Mouse (Mus musculus) megakaryocyte, adult 5-6 weeks (primary cell): ENCODE results near the gene Commd7. TPM values are rescaled to one million over a fixed set of nuclear protein-coding genes. Genes with fewer than 3 reads are reported as not detected.

ENCODE experiments used
- ATAC-seq: 2 replicates; pipeline ENCODE4 v1.8.0; 2016; ENCODE audit warnings: mild to moderate bottlenecking, inconsistent platforms; ENCODE audit not compliant: poor library complexity, severe bottlenecking
- total RNA-seq, 2 experiments: library from RNA; stranded (forward) in 1 of 2; stranded (reverse) in 1 of 2; fragments of 153-499, 151-499 nt in 1 of 2; fragments of 221-1000, 200-1000 nt in 1 of 2; gene quantifications; 2 replicates each; pipeline versions ENCODE4 v1.2.3 to v1.2.4; 2015 to 2017

Gene Commd7
- total RNA-seq, 2 experiments from 2014 or later = 34.1 to 41.6 TPM

DNA sequence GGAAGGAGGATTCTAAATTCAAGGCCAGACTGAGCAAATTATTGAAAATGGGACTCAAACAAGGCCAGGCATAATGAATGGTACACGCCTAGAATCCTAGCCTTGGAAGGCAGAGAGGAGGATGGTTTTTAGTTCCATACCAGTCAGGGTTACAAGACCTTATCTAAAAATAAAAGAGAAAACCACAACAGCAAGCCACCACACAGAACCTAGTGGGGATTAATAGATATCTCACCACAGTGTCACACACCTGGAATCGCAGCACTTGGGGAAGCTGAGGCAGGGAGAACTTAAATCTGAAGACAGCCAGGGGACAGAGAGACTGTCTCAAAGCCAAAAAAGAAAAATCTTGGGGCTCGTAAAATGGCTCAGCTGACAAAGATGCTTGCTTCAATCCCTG, 1.6 kb downstream of the Commd7 start:
- no peak for ATAC-seq

DNA sequence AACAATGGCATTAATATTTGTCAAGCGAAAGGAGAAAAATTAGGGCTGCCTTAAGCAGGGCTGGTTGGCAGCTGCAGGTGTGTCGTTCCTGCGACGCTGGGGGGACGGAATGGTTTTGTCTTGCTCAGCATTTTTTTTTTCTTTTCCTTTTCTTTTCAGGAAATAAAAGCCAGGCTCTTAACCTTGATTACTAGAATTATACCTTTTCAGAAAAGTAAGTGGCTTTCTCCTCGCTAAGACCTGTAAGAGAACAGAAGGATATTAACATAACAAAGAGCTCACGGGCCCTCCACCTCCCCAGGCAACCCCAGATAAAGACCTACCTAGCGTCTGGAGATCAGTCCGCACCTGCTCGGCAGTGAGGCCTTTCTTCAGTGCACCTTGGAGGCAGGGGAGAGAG, 10.1 kb downstream of the Commd7 start:
- ATAC-seq = no peak

GRCm38 (mm10) chr2:153618889-153619288, 13.7 kb downstream of the Commd7 start:
- ATAC-seq = no peak

GRCm38 (mm10) chr2:153618439-153618838, 14.1 kb downstream of the Commd7 start:
- ATAC-seq = no peak

DNA sequence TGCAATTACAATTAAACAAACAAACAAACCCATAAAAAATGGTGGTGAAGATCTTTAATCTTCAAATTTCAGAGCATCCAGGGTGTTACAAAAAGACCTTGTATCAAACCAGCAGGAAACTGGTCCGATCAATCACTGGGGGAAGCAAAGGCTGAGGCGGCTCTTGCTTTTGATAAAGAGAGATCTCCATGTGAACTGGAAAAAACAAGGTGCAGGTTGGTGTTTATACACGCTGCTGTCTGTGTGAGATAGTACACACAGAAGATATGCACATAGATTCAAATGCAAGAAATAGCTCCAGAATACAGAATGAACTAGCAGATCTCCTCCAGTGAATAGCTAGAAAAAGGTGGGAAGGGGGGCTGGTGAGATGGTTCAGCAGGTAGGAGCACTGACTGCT, 15.7 kb downstream of the Commd7 start:
- ATAC-seq = no peak

- no peak for ATAC-seq
Observed at GRCm38 (mm10) chr2:153612594-153613281, 19.8 kb downstream of the Commd7 start.

DNA sequence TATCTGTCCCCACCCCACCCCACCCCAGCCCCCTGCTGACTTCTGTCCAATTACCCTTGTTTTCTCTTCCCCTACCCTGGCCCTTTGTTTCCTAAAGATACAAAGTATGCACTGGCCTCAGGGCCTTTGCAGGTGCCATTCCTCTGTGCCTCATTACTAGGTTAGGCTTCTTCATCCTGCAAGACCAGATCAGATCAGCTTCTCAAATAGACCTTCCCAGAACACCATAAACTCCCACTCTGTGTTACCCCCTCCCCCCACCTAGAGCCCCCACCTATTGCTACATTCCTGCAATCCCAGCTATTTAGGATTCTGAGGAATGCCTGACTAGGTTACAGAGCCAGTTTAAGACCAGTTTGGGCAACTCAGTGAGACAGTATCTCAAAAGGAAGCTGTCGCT, 20.8 kb downstream of the Commd7 start:
- no peak for ATAC-seq

DNA sequence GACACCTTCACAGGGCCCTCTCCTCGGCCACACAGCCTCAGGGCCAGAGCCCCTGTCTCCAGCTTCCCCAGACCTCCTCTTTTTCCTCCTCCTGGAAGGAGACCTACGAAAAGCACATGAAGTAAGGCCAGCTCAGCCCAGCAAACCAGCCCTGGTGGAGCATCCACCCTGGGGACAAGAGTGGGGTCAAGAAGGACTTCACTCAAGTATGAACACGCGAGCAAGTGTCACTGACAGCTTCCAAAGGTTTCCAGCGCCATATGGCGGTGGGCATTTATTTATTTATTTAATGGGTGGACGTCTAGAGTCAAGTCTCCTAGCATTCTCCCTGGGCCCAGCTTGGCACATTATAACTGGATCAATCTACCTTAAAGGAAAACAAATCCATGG, 21.3 kb downstream of the Commd7 start:
- ATAC-seq = no peak

DNA sequence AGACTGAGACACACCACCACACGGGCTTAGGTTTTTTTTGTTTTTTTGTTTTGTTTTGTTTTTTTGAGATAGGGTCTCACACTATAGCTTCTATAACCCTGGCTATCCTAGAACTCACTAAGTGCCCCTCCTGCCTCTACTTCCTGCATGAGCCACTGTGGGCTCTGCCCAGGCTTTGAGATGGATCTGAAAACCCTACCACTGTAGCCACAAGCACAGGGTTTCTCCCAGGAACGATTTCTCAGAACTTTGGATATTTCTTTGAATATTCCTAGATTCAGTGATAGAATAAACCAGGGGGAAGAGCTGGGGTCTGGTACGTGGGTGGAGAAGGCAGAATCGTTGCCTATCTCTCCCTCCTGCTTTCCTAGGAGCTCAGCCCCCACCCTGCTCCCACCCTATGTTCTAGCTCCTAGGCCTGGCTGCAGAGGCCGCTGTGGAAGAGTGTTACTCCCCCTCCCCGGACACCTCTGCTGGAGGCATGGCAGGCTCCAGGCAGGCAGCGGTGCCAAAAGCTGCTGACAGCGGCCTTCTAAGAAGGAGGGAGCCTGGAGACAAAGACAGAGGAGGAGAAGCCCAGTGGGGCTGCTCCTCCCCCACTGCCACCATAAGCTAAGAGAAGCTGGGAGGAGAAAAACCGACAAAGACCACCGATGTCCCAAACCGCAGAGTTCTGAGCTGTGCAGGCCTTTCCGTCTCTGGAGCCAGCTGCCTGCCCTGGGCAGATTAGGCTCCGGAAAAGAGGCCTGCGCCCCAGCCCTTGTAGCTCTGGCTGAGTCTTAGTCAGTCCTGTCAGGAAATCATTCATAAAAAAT, 21.9 kb downstream of the Commd7 start:
- ATAC-seq = no peak

GRCm38 (mm10) chr2:153609548-153609947, 23.0 kb downstream of the Commd7 start:
- peak; percentile 92 for ATAC-seq

- no peak for ATAC-seq
Observed at GRCm38 (mm10) chr2:153609058-153609457, 23.5 kb downstream of the Commd7 start.

GRCm38 (mm10) chr2:153607870-153608515, 24.6 kb downstream of the Commd7 start:
- peak; percentile 76 for ATAC-seq

GRCm38 (mm10) chr2:153606421-153606820, 26.2 kb downstream of the Commd7 start:
- no peak for ATAC-seq

GRCm38 (mm10) chr2:153603724-153604123, 28.9 kb downstream of the Commd7 start:
- no peak for ATAC-seq

- ATAC-seq = peak; percentile 47; the same call in 1 of the 2 replicates
Observed at GRCm38 (mm10) chr2:153600667-153601648, 31.6 kb downstream of the Commd7 start.

- ATAC-seq = 0 out of 2 replicates have a peak, but pooled peaks have one; percentile 30
Observed at GRCm38 (mm10) chr2:153600021-153600666, 32.4 kb downstream of the Commd7 start.

- ATAC-seq = no peak
Observed at GRCm38 (mm10) chr2:153597626-153598025, 35.0 kb downstream of the Commd7 start.

DNA sequence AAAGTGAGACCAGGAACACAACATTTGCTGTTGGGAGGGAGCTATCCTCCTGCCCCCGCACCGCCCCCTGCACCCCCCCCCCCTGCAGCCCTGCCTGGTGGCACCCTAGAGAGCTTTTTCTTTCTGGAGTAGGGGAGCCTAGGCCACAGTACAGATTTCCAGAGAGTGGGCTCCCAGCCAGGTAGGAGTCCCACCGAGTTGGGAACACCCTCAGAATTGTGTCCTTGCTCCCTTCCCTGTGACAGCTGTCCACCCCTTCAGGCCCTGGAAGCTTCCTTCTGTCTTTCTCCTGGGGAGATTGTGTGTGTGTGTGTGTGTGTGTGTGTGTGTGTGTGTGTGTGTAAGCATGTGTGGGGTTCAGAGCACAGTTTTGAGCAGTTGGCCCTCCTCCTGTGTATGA, 35.6 kb downstream of the Commd7 start:
- no peak for ATAC-seq

DNA sequence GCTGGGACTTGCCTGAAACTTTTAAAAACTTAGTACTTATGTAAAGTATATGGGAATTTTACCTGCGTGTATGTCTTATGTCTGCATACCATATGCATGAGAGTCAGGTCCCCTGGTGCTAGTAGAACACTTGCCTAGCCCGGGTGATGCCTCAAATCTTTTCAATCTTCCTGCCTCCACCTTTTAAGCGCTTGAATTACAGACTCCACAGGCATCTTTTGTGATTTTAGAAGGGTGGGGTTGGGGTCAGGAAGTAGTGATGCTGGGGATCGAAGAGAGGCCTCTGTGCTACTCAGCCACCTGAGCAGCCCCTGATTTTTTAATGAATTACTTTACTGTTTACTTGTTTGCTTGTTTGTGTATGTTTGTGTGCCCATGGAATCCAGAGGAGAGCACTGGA, 37.6 kb downstream of the Commd7 start:
- ATAC-seq = no peak

- ATAC-seq = no peak
Observed at GRCm38 (mm10) chr2:153593186-153593585, 39.4 kb downstream of the Commd7 start.
